Mouse (Mus musculus): ENCODE measurements around the gene Snx27. TPM values are rescaled to one million over a fixed set of nuclear protein-coding genes. Genes with fewer than 3 reads are reported as not detected.

Snx27 gene
- total RNA-seq, 4 experiments from 2014 or later, result 33.6 to 45.8 (median 36.6) TPM

DNA sequence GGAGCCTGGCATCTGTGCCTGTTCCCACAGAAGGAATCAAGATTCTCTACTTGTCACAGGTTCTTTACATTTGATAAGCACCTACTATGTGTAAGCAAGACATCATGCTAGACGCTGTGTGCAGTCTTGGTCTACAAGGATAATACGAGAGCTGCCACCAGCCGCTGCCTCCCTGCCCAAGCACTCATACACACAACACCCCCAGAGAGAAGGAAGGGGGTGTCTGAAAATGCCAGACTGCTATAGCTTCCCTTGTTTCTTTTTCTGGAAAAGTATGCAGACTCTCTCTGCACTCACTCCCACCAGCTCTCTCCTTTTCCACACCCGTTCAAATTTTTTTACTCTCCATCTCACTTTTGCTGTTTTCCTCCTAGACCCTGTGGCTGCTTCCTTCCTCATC, 105.1 kb downstream of the Snx27 start:
- no peak for DNase-seq (ENCODE audit: low spot score in 2 of 2)

- DNase-seq (ENCODE audit: low spot score in 2 of 2), result no peak
Observed at GRCm38 (mm10) chr3:94476301-94477035, 106.0 kb downstream of the Snx27 start.

GRCm38 (mm10) chr3:94473567-94474232, 108.8 kb downstream of the Snx27 start:
- DNase-seq (ENCODE audit: low spot score in 2 of 2), result peak; percentile 30 to 47

DNA sequence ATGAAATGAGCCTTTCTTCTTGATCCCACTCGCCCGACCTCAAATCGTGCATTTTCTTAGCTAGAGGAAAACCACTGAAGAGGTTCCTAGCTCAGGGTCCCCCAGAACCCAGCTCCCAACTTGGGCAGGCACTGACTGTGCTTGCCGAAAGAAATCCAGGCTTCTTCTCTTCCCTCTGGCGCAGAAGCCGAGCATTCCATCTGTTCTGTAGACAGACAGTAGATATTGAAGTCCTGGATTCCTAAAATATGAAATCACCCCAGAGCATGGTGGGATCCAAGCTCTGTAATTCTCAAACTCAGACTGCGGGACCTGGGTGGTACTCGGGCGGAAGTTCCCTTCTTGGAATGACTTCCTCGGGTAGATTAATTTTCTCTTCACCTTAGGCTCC, 109.4 kb downstream of the Snx27 start:
- DNase-seq (ENCODE audit: low spot score in 2 of 2), result peak in 1 of 2 experiments; percentile 7

- no peak for DNase-seq (ENCODE audit: low spot score in 2 of 2)
Observed at GRCm38 (mm10) chr3:94472447-94473114, 109.9 kb downstream of the Snx27 start.

DNA sequence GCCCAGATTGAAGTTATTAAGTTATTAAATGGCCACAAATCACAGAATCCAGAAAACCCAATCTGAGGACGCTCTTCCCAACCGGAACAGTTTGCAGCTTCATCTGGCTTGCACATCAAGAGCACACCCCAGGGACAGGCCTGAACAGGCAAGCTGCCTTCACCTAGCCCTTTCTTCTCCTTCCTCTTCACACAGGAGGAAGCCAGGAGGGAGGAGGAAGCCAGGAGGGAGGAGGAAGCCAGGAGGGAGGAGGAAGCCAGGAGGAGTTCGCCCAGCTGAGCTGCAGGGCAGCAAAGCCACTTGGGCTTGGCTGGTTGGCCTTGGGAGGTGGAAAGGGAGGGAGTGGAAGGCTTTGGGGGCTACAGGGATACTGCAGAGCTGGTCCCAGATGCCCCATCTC, 113.6 kb downstream of the Snx27 start:
- DNase-seq (ENCODE audit: low spot score in 2 of 2), result no peak

DNA sequence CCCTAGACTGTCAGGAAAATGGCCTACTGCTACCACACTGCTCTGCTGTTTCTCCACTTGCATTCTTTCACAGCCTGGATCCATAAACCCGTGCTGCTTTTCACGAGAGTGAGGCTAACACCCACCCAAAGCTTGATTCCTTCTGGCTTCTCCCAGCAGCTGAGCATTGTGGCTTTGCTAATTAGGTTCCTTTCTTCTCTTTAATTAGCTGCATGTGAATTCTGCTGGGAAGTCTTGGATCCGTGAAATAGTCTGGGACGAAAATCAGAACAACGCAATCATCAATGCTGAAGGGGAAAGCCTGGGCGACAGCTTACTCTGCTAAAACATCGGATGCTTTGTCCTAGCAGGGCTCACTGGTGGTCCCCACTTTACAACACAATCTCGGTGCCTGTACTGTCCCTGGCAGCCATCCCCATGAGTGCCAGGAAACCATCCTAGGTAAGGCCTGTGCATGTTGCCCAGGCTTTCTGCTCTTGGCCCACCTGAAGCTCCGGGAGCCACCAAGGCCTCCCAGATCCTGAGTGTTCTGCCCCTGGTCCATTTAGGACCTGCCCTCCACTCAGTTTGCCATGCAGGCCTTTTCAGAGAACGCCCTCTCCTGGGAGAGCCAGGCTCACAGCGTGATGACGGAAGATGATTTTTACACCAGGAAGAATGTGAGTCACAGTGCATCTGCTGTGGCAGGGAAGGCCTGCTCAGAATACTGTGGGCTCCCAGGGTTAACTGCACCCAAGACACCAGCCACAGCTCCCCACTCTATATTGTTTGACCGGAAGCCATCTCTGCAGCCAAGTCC, 116.7 kb downstream of the Snx27 start:
- DNase-seq (ENCODE audit: low spot score in 2 of 2), result no peak

- DNase-seq (ENCODE audit: low spot score in 2 of 2), result no peak
Observed at GRCm38 (mm10) chr3:94463926-94464578, 118.5 kb downstream of the Snx27 start.

DNA sequence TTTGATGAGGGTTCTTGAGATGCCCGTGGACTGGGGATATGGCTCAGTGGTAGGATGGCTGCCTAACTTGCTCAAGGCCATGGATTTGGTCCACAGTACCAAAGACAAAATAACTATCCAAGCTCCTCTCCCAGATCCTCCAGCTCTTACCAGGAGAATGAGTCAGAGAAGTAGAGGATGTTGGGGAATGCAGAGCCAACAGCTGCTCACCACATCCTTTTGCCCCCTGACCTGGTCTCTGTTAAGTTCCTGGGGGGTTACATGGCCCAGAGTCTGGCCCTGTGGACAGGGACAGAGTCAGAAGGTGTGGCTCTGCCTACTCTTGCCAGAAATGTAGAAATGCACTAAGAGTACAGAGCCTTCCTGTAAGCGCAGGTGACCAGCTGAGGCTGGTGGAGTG, 122.7 kb downstream of the Snx27 start:
- DNase-seq (ENCODE audit: low spot score in 2 of 2), result no peak

GRCm38 (mm10) chr3:94457055-94457454, 125.5 kb downstream of the Snx27 start:
- DNase-seq (ENCODE audit: low spot score in 2 of 2), result no peak

DNA sequence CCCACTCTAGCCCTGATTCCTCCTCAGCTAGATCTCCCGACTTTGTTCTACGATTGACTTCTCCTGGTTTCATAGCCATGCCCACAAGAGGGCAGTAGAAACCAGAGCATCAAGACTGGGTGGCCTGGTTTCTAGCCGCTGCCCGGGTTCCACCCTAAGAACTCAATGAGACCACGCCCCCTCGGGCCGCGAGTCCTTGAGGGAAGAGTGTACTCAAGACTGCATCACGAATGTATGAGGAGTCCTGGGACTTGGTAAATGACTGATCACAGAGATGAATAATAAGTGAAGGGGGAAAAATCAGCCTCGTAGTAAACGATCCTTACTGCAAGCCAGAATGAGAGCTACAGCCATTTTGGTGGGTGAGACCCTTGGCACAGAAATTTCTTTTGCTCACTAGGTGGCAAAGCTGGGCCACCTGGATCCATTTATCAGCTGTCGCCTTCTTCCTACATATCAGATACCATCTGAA, 126.0 kb downstream of the Snx27 start:
- DNase-seq (ENCODE audit: low spot score in 2 of 2), result peak; percentile 53 to 62

DNA sequence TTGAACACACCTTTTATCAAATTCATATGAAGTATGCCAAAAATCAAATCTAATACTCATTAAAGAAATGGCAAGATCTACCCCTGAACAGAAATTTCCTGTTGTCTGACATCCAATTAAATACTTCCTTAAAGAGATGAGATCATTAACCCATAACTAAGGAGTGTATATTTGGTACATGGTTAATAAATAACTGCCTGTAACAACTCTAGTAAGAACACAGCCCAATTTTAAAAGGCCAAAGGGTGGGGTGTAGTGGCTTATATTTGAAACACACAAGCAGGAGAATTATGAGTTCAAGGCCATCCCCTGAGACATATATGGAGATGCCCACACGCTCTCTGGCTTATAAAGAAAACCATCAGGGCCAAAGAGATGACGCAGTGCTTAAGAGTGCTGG, 133.1 kb downstream of the Snx27 start:
- no peak for DNase-seq (ENCODE audit: low spot score in 2 of 2)

Other genes with a start within 250 kb of the Snx27 start
- gene Them5, start 240.6 kb downstream of the Snx27 start, total RNA-seq (2022), result not detected
- gene C2cd4d, start 220.3 kb downstream of the Snx27 start, total RNA-seq (2022), result not detected
- gene Rorc, start 209.9 kb downstream of the Snx27 start, total RNA-seq (2022), result 100 to 1,000 TPM in 3 of 4 experiments, 10 to 100 TPM in 1; 97.2 to 109 (median 105) TPM
- under 1 TPM; 0.29 to 0.40 (median 0.33) TPM for gene Lingo4, start 184.2 kb downstream of the Snx27 start, total RNA-seq (2022)
- 1 to 10 TPM; 5.3 to 6.6 (median 6.1) TPM for gene Tdrkh, start 169.4 kb downstream of the Snx27 start, total RNA-seq (2022)
- gene Mrpl9, start 139.4 kb downstream of the Snx27 start, total RNA-seq (2022), result 10 to 100 TPM; 29.1 to 33.8 (median 32.0) TPM
- not detected for gene Oaz3, start 138.8 kb downstream of the Snx27 start, total RNA-seq (2022)
- gene Celf3, start 104.4 kb downstream of the Snx27 start, total RNA-seq (2022), result not detected
- gene Riiad1, start 102.4 kb downstream of the Snx27 start, total RNA-seq (2022), result 10 to 100 TPM; 10.6 to 11.8 (median 11.3) TPM
- gene Gm10972, start 60.4 kb upstream of the Snx27 start, total RNA-seq (2022), result not detected
- gene Tuft1, start 76.2 kb upstream of the Snx27 start, total RNA-seq (2022), result 1 to 10 TPM in 2 of 4 experiments, under 1 TPM in 2; 0.46 to 1.7 (median 1.0) TPM
- 1 to 10 TPM in 3 of 4 experiments, not detected in 1; 1.8 to 4.0 (median 3.8) TPM for gene Selenbp2, start 110.8 kb upstream of the Snx27 start, total RNA-seq (2022)
- gene Cgn, start 203.8 kb upstream of the Snx27 start, total RNA-seq (2022), result under 1 TPM in 2 of 4 experiments, not detected in 2; 0.07 to 0.13 TPM